Mouse (Mus musculus) limb, embryonic 12.5 days (tissue): ENCODE results near the gene Tnpo2. TPM values are rescaled to one million over a fixed set of nuclear protein-coding genes. Genes with fewer than 3 reads are reported as not detected.
"Not testable (repeated sequence)": the region's sequence is repeated elsewhere in the genome, so short reads cannot be mapped to it uniquely, and the experiment has no call there.

Experiments
- ATAC-seq: fragments of 200-750 bp; cut with Nextera tagmentation; 2 replicates; pipeline ENCODE4 v1.8.0; 2017; ENCODE audit warnings: low read depth, moderate TSS enrichment; ENCODE audit not compliant: insufficient number of reproducible peaks, insufficient read depth, low FRiP score, low TSS enrichment
- H3K27ac ChIP-seq: fragments of 300-500 bp; sonication (generic); 2 replicates; pipeline ENCODE4 v1.5.1; 2016; ENCODE audit warnings: mild to moderate bottlenecking, moderate library complexity
- H3K27me3 ChIP-seq: fragments of 300-500 bp; sonication (generic); 2 replicates; pipeline ENCODE4 v1.6.1; 2016; ENCODE audit warnings: mild to moderate bottlenecking, moderate library complexity
- H3K36me3 ChIP-seq: fragments of 300-500 bp; sonication (generic); 2 replicates; pipeline ENCODE4 v1.6.1; 2016; ENCODE audit warnings: mild to moderate bottlenecking, moderate library complexity
- H3K4me1 ChIP-seq: fragments of 300-500 bp; sonication (generic); replicated peaks from 2 replicates; pipeline ENCODE4 v1.6.1; 2016
- H3K4me2 ChIP-seq: fragments of 300-500 bp; sonication (generic); 2 replicates; pipeline ENCODE4 v1.6.1; 2016; ENCODE audit warnings: mild to moderate bottlenecking, moderate library complexity
- H3K4me3 ChIP-seq: fragments of 300-500 bp; sonication (generic); replicated peaks from 2 replicates; pipeline ENCODE4 v1.5.1; 2016; ENCODE audit warnings: mild to moderate bottlenecking
- H3K9ac ChIP-seq: fragments of 300-500 bp; sonication (generic); replicated peaks from 2 replicates; pipeline ENCODE4 v1.6.1; 2016; ENCODE audit warnings: mild to moderate bottlenecking, moderate library complexity
- H3K9me3 ChIP-seq: fragments of 300-500 bp; sonication (generic); 2 replicates; pipeline ENCODE4 v1.6.1; 2016; ENCODE audit warnings: mild to moderate bottlenecking, moderate library complexity
- WGBS: fragments of 180-500 bp; shearing (Covaris S2); methylation state at CpG from one replicate; pipeline ENCODE4 v1.1.7; 2016; 5-methylcytosine and 5-hydroxymethylcytosine counted together
- polyA plus RNA-seq: library from polyadenylated mRNA; unstranded; fragments of >200 nt; fragmentation: Nextera tagmentation; extraction: Ambion mirVana; gene quantifications from 2 replicates; pipeline ENCODE4 v1.2.1, GENCODE M21; 2016

Gene Tnpo2
- polyA plus RNA-seq, 1 experiment from 2014 or later: 30.5 TPM

DNA sequence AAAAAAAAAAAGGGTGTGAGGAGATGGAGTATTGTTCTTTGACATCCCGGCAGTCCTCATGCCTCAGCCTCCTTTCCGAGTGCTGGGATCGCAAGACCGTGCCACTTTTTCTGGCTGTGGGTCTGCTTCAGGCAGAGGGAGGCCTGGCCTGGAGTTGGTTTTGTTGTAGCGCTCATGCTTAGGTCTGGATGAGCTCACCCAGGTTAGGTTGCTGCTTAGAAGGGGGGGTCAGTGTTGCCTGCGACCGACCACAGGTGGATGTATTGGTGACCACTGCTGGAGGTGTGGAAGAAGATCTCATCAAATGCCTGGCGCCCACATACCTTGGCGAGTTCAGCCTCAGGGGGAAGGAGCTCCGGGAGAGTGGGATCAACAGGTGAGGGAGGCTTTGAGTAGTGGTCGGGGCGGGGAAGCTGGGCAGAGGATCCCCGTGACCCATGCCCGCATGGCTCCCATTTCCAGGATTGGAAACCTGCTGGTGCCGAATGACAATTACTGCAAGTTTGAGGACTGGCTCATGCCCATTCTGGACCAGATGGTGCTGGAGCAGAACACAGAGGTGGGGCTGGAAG lies 36.4 kb downstream of the Tnpo2 start:
- Histone ChIP-seq H3K9ac (no peak overlapping the region), H3K36me3 (peaks cover 46% of the 10 kb centered on the region), H3K27ac (no peak overlapping the region), H3K9me3 (no peaks in the 10 kb centered on the region), H3K4me1 (peaks cover 14% of the 10 kb centered on the region; the same call in 1 of the 2 replicates), H3K27me3 (no peaks in the 10 kb centered on the region), H3K4me2 (peak overlapping the region; percentile 66), H3K4me3 (no peak overlapping the region)
- WGBS: 90% methylated on average over 15 of the region's 15 CpGs
- ATAC-seq: no peak

- Histone ChIP-seq H3K27me3 (no peaks in the 10 kb centered on the region), H3K4me1 (peaks cover 14% of the 10 kb centered on the region; the same call in 1 of the 2 replicates), H3K9ac (no peak overlapping the region), H3K4me3 (no peak overlapping the region), H3K9me3 (no peaks in the 10 kb centered on the region), H3K27ac (no peak overlapping the region), H3K4me2 (no peak overlapping the region), H3K36me3 (peaks cover 56% of the 10 kb centered on the region)
- 78% methylated on average over 10 of the region's 10 CpGs for WGBS
- ATAC-seq: no peak; the same call in 1 of the 2 replicates
These were observed 37.5 kb downstream of the Tnpo2 start for GRCm38 (mm10) chr8:85074167-85074566.

DNA sequence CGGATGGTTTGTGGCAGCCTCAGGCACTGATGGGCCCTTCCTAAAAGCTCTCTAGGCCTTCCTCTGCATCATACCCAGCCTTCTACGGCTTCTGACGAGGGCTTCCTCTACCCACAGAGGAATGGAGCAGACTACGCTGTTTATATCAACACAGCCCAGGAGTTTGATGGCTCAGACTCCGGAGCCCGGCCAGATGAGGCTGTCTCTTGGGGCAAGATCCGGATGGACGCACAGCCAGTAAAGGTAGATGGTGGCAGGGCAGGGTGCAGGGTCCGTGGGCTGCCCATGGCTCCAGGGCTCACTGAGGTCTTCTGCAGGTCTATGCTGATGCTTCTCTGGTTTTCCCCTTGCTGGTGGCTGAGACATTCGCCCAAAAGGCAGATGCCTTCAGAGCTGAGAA lies 37.9 kb downstream of the Tnpo2 start:
- Histone ChIP-seq H3K4me1 (peaks cover 18% of the 10 kb centered on the region), H3K27ac (no peak overlapping the region), H3K4me2 (no peak overlapping the region), H3K27me3 (no peaks in the 10 kb centered on the region), H3K9me3 (no peaks in the 10 kb centered on the region), H3K4me3 (no peak overlapping the region), H3K36me3 (peaks cover 56% of the 10 kb centered on the region), H3K9ac (no peak overlapping the region)
- 97% methylated on average over 10 of the region's 10 CpGs for WGBS
- ATAC-seq: no peak

DNA sequence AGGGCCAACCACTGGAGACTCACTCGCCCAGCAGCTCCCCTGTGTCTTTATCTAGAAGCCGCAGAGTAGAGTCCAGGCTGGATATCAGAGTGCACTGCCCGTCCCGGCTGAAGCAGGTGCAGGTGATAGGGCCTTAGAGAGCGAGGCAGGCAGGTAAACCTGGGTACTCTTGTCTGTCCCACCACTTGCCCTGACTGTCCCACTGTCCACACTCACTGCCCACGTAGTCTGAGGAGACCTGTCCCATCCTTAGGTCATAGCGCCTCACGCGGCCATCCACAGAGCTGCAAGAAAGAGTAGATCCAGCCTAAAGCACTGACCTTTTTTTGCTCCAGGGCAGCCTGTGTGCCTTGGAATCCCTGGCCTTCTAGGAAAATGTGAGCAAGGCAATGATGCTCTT lies 39.3 kb downstream of the Tnpo2 start:
- H3K9me3 ChIP-seq: no peaks in the 10 kb centered on the region
- WGBS: 84% methylated on average over 9 of the region's 9 CpGs
- no peak overlapping the region for H3K9ac ChIP-seq
- H3K4me3 ChIP-seq: no peak overlapping the region
- no peak overlapping the region for H3K4me2 ChIP-seq
- peaks cover 56% of the 10 kb centered on the region for H3K36me3 ChIP-seq
- H3K27ac ChIP-seq: no peak overlapping the region
- H3K4me1 ChIP-seq: peaks cover 21% of the 10 kb centered on the region
- ATAC-seq: no peak
- no peaks in the 10 kb centered on the region for H3K27me3 ChIP-seq

GRCm38 (mm10) chr8:85076993-85077392 lies 40.3 kb downstream of the Tnpo2 start:
- H3K36me3 ChIP-seq: peaks cover 56% of the 10 kb centered on the region
- H3K27ac ChIP-seq: no peak overlapping the region
- ATAC-seq: no peak
- no peak overlapping the region for H3K4me2 ChIP-seq
- no peaks in the 10 kb centered on the region for H3K27me3 ChIP-seq
- H3K4me3 ChIP-seq: no peak overlapping the region
- peaks cover 25% of the 10 kb centered on the region for H3K4me1 ChIP-seq
- H3K9ac ChIP-seq: no peak overlapping the region
- WGBS: 0% methylated on average over 2 of the region's 2 CpGs
- H3K9me3 ChIP-seq: no peaks in the 10 kb centered on the region

GRCm38 (mm10) chr8:85080214-85080531 lies 43.5 kb downstream of the Tnpo2 start:
- Histone ChIP-seq H3K27me3 (no peaks in the 10 kb centered on the region), H3K36me3 (peaks cover 38% of the 10 kb centered on the region), H3K9me3 (no peaks in the 10 kb centered on the region), H3K9ac (peak overlapping the region; percentile 89), H3K4me3 (peak overlapping the region; percentile 91), H3K27ac (peak overlapping the region; percentile 56; the same call in 1 of the 2 replicates), H3K4me1 (peaks cover 28% of the 10 kb centered on the region), H3K4me2 (peak overlapping the region; percentile 89)
- under 1% methylated on average over 25 of the region's 25 CpGs for WGBS
- ATAC-seq: no peak

GRCm38 (mm10) chr8:85080532-85081215 lies 44.0 kb downstream of the Tnpo2 start, which contains the start of gene Wdr83os:
Gene Wdr83os, plus strand, starts transcription at chr8:85080740.
- no peak for ATAC-seq
- no peaks in the 10 kb centered on the region for H3K9me3 ChIP-seq
- peaks cover 38% of the 10 kb centered on the region for H3K36me3 ChIP-seq
- peak within 1 kb of the TSS; percentile 91 for H3K4me3 ChIP-seq
- under 1% methylated on average over 30 of the region's 30 CpGs for WGBS
- peak within 1 kb of the TSS; percentile 89 for H3K9ac ChIP-seq
- H3K4me1 ChIP-seq: peaks cover 28% of the 10 kb centered on the region
- no peaks in the 10 kb centered on the region for H3K27me3 ChIP-seq
- H3K27ac ChIP-seq: peak within 1 kb of the TSS; percentile 56
- peak within 1 kb of the TSS; percentile 89 for H3K4me2 ChIP-seq

DNA sequence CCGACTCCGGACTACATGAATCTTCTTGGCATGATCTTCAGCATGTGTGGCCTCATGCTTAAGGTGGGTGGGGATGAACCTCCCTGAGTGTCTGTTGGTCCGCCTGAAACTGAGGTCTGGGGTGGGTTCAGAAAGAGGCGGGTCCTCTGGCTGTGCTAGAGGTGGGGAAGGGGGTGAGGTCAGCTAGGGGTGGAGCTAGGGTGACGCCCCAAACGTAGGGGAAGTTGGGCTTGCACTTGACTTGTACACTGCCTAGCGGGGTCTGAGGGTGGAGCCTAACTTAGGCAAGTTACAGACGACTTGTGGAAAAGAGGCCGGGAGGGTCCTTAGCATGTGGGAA lies 44.5 kb downstream of the Tnpo2 start, which contains the start of gene Wdr83:
Wdr83 (minus strand) TSS at position 91 of the 340 bp plus-strand sequence.
- Histone ChIP-seq H3K4me1 (peaks cover 28% of the 10 kb centered on the region), H3K27ac (peak within 1 kb of the TSS; percentile 56), H3K9ac (peak within 1 kb of the TSS; percentile 89), H3K4me3 (peak within 1 kb of the TSS; percentile 91), H3K36me3 (peaks cover 34% of the 10 kb centered on the region), H3K27me3 (no peaks in the 10 kb centered on the region), H3K4me2 (peak within 1 kb of the TSS; percentile 89), H3K9me3 (no peaks in the 10 kb centered on the region)
- under 1% methylated on average over 9 of the region's 9 CpGs for WGBS
- peak; percentile 76 for ATAC-seq

- H3K4me3 ChIP-seq, H3K9me3 ChIP-seq, H3K27me3 ChIP-seq, H3K9ac ChIP-seq, H3K27ac ChIP-seq, ATAC-seq, H3K4me2 ChIP-seq: not testable (repeated sequence)
- Histone ChIP-seq H3K4me1 (peaks cover 28% of the 10 kb centered on the region), H3K36me3 (peaks cover 34% of the 10 kb centered on the region)
- 95% methylated on average over 4 of the region's 4 CpGs for WGBS
These were observed 45.5 kb downstream of the Tnpo2 start for GRCm38 (mm10) chr8:85082169-85082568.

DNA sequence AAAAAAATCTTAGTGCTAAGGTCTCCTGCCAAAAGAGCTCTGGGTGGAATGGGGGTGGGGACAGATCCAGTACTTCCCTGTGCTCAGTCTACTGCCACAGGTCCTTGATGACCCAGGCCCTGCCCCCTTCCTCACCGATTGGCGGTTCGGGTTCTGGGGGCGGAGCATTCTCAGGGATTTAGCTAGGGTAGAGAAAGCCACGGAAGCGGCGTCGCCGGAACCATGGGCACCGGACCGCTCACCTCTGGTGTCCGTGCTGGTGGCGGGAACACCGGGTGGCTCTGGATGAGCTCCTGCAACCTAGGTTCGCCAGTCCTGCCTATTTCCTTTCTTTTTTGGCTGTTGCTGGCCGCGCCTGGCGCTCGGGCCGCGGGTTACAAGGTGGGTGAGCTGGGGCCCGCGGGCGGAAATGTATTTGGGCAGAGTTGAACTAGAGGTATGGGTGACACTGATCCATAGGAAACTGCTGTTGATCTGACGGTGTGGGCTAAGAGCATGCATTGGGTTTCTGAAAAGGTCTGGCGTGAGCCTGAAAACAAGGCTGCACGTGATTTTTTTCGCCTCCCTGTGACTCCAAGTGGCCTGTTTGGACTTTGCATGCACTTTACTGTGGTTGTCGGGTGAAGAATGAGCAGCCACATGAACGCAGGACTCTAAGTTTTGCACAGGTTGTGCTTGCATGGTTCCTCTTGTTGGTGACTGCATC lies 46.5 kb downstream of the Tnpo2 start, which contains the start of gene Man2b1:
Man2b1 (plus strand) TSS at position 163 of the 706 bp plus-strand sequence.
- Histone ChIP-seq H3K27me3 (no peaks in the 10 kb centered on the region), H3K4me3 (peak within 1 kb of the TSS; percentile 66), H3K36me3 (peaks cover 37% of the 10 kb centered on the region), H3K4me1 (peaks cover 28% of the 10 kb centered on the region), H3K4me2 (peak within 1 kb of the TSS; percentile 85), H3K27ac (0 out of 2 replicates have a peak within 1 kb of the TSS, but pooled peaks have one; percentile 35), H3K9me3 (no peaks in the 10 kb centered on the region), H3K9ac (peak within 1 kb of the TSS; percentile 70)
- 2% methylated on average over 30 of the region's 30 CpGs for WGBS
- peak; percentile 57; the same call in 1 of the 2 replicates for ATAC-seq

- WGBS: 89% methylated on average over 8 of the region's 8 CpGs
- Histone ChIP-seq H3K36me3 (peaks cover 35% of the 10 kb centered on the region), H3K9ac (no peak overlapping the region), H3K4me1 (peaks cover 24% of the 10 kb centered on the region), H3K27ac (no peak overlapping the region), H3K4me3 (no peak overlapping the region), H3K4me2 (no peak overlapping the region), H3K27me3 (no peaks in the 10 kb centered on the region), H3K9me3 (no peaks in the 10 kb centered on the region)
- no peak for ATAC-seq
These were observed 47.9 kb downstream of the Tnpo2 start for GRCm38 (mm10) chr8:85084633-85085032.
